Mouse (Mus musculus) intestine, postnatal 0 days (tissue): Measurements from ENCODE around the gene Atp2b2. TPM values are rescaled to one million over a fixed set of nuclear protein-coding genes. Genes with fewer than 3 reads are reported as not detected.

Source experiments
- ATAC-seq: fragments of 200-750 bp; cut with Nextera tagmentation; 2 replicates; pipeline ENCODE4 v1.8.0; 2017; ENCODE audit warnings: mild to moderate bottlenecking, moderate TSS enrichment, moderate library complexity
- H3K27ac ChIP-seq: fragments of 300-500 bp; sonication (generic); 2 replicates; pipeline ENCODE4 v1.5.1; 2014; ENCODE audit warnings: mild to moderate bottlenecking, low read depth, low read length, moderate library complexity
- H3K27me3 ChIP-seq: fragments of 300-500 bp; sonication (generic); replicated peaks from 2 replicates; pipeline ENCODE4 v1.6.1; 2014; ENCODE audit warnings: low read length, mixed read lengths; ENCODE audit not compliant: control insufficient read depth, insufficient read depth
- H3K36me3 ChIP-seq: fragments of 300-500 bp; sonication (generic); 2 replicates; pipeline ENCODE4 v1.6.1; 2014; ENCODE audit warnings: mild to moderate bottlenecking, moderate library complexity; ENCODE audit not compliant: control insufficient read depth, insufficient read depth
- H3K4me1 ChIP-seq: fragments of 300-500 bp; sonication (generic); replicated peaks from 2 replicates; pipeline ENCODE4 v1.6.1; 2014; ENCODE audit warnings: antibody characterized with exemption, low read length, mixed read lengths; ENCODE audit not compliant: control insufficient read depth, insufficient read depth
- H3K4me2 ChIP-seq: fragments of 300-500 bp; sonication (generic); replicated peaks from 2 replicates; pipeline ENCODE4 v1.6.1; 2014; ENCODE audit warnings: low read depth, mild to moderate bottlenecking, moderate library complexity
- H3K4me3 ChIP-seq: fragments of 300-500 bp; sonication (generic); 2 replicates; pipeline ENCODE4 v1.5.1; 2014; ENCODE audit warnings: low read depth, low read length
- H3K9ac ChIP-seq: fragments of 300-500 bp; sonication (generic); 2 replicates; pipeline ENCODE4 v1.6.1; 2014; ENCODE audit warnings: mild to moderate bottlenecking, low read depth, low read length
- H3K9me3 ChIP-seq: fragments of 300-500 bp; sonication (generic); 2 replicates; pipeline ENCODE4 v1.6.1; 2016; ENCODE audit warnings: mixed run types; ENCODE audit not compliant: control insufficient read depth
- CTCF ChIP-seq: sonication (generic); IDR thresholded peaks from 2 replicates; pipeline ENCODE4 v1.5.1; 2016; ENCODE audit warnings: low read depth, mild to moderate bottlenecking, control low read depth, antibody characterized with exemption, moderate library complexity
- WGBS: fragments of 180-500 bp; shearing (Covaris S2); extraction: QIAGEN DNeasy Blood & Tissue Kit; methylation state at CpG from one replicate; pipeline ENCODE4 v1.1.7; 2014; 5-methylcytosine and 5-hydroxymethylcytosine counted together
- polyA plus RNA-seq: library from polyadenylated mRNA; unstranded; fragments of >200 nt; fragmentation: Nextera tagmentation; extraction: Ambion mirVana; gene quantifications from 2 replicates; pipeline ENCODE4 v1.2.1, GENCODE M21; 2015

The Atp2b2 gene
- polyA plus RNA-seq, 1 experiment from 2014 or later: 0.48 TPM

- H3K4me1 ChIP-seq: no peaks in the 10 kb centered on the region
- H3K36me3 ChIP-seq: no peaks in the 10 kb centered on the region
- H3K4me3 ChIP-seq: no peak overlapping the region
- no peak overlapping the region for H3K4me2 ChIP-seq
- TF ChIP-seq CTCF: no peak
- H3K9ac ChIP-seq: no peak overlapping the region
- no peak overlapping the region for H3K27ac ChIP-seq
- no peaks in the 10 kb centered on the region for H3K27me3 ChIP-seq
- no peaks in the 10 kb centered on the region for H3K9me3 ChIP-seq
- 10% methylated on average over 3 of the region's 3 CpGs for WGBS
- ATAC-seq: no peak
Observed at GRCm38 (mm10) chr6:113962811-113963210, 79.6 kb downstream of the Atp2b2 start.

GRCm38 (mm10) chr6:113961658-113962057 lies 80.8 kb downstream of the Atp2b2 start:
- Histone ChIP-seq H3K27me3 (no peaks in the 10 kb centered on the region), H3K4me3 (no peak overlapping the region), H3K4me1 (no peaks in the 10 kb centered on the region), H3K27ac (no peak overlapping the region), H3K4me2 (no peak overlapping the region), H3K9me3 (no peaks in the 10 kb centered on the region), H3K36me3 (no peaks in the 10 kb centered on the region), H3K9ac (no peak overlapping the region)
- no peak for TF ChIP-seq CTCF
- ATAC-seq: no peak
- WGBS: 73% methylated on average over 2 of the region's 2 CpGs

- Histone ChIP-seq H3K4me3 (no peak overlapping the region), H3K4me2 (no peak overlapping the region), H3K27me3 (no peaks in the 10 kb centered on the region), H3K36me3 (no peaks in the 10 kb centered on the region), H3K4me1 (no peaks in the 10 kb centered on the region), H3K27ac (no peak overlapping the region), H3K9me3 (no peaks in the 10 kb centered on the region), H3K9ac (no peak overlapping the region)
- 65% methylated on average over 1 of the region's 1 CpGs for WGBS
- no peak for TF ChIP-seq CTCF
- ATAC-seq: no peak
Observed at GRCm38 (mm10) chr6:113959336-113959735, 83.1 kb downstream of the Atp2b2 start.

- 63% methylated on average over 2 of the region's 2 CpGs for WGBS
- no peak for ATAC-seq
Observed at GRCm38 (mm10) chr6:113958714-113959113, 83.7 kb downstream of the Atp2b2 start.

GRCm38 (mm10) chr6:113958003-113958402 lies 84.4 kb downstream of the Atp2b2 start:
- Histone ChIP-seq H3K4me3 (no peak overlapping the region), H3K9me3 (no peaks in the 10 kb centered on the region), H3K9ac (no peak overlapping the region), H3K4me1 (no peaks in the 10 kb centered on the region), H3K4me2 (no peak overlapping the region), H3K27ac (no peak overlapping the region), H3K36me3 (no peaks in the 10 kb centered on the region), H3K27me3 (no peaks in the 10 kb centered on the region)
- ATAC-seq: no peak
- WGBS: 77% methylated on average over 5 of the region's 5 CpGs
- TF ChIP-seq CTCF: no peak

More at GRCm38 (mm10) chr6:113958714-113959113, 83.7 kb downstream of the Atp2b2 start:
- H3K4me1 ChIP-seq: no peaks in the 10 kb centered on the region
- TF ChIP-seq CTCF: no peak
- no peak overlapping the region for H3K4me2 ChIP-seq
- no peak overlapping the region for H3K27ac ChIP-seq
- no peaks in the 10 kb centered on the region for H3K36me3 ChIP-seq
- H3K27me3 ChIP-seq: no peaks in the 10 kb centered on the region
- H3K9me3 ChIP-seq: no peaks in the 10 kb centered on the region
- no peak overlapping the region for H3K4me3 ChIP-seq
- H3K9ac ChIP-seq: no peak overlapping the region

- no peak overlapping the region for H3K27ac ChIP-seq
- no peak overlapping the region for H3K9ac ChIP-seq
- H3K4me3 ChIP-seq: no peak overlapping the region
- no peak for TF ChIP-seq CTCF
- WGBS: 37% methylated on average over 19 of the region's 19 CpGs
- no peak for ATAC-seq
- no peaks in the 10 kb centered on the region for H3K4me1 ChIP-seq
- H3K4me2 ChIP-seq: no peak overlapping the region
- no peaks in the 10 kb centered on the region for H3K27me3 ChIP-seq
- no peaks in the 10 kb centered on the region for H3K36me3 ChIP-seq
- no peaks in the 10 kb centered on the region for H3K9me3 ChIP-seq
Observed at GRCm38 (mm10) chr6:113957232-113957940, 85.0 kb downstream of the Atp2b2 start.
